9 mouse cellular contexts compared by ENCODE assay signal in genomic region chr11:104233101-104233500, GRCm38 (mm10). TPM values are rescaled to one million over a fixed set of nuclear protein-coding genes. Genes with fewer than 3 reads are reported as not detected.
DNase-seq lines count a peak whose midpoint lies in the region; ATAC-seq and TF ChIP-seq lines count a peak whose summit lies in the region.
"Had no signal": no experiment of that assay in that cellular context is flagged by ENCODE, and none has a peak within 500 bp of the region (broad histone marks: within the 10 kb centered on the region; RNA-seq: fewer than 3 reads in every experiment).

No protein-coding gene starts in this region.

- peaks cover 42% of the 10 kb centered on the region for H3K4me1 ChIP-seq in embryonic facial prominence, embryonic 13.5 days
- no peaks in the 10 kb centered on the region; the same call in 1 of the 2 replicates for H3K4me1 ChIP-seq in intestine, embryonic 14.5 days (replicated peaks; ENCODE audit: control insufficient read depth, insufficient read depth, low read length)
- peaks cover 36% of the 10 kb centered on the region for H3K4me1 ChIP-seq in olfactory bulb, adult 2 months (ENCODE audit: control insufficient read depth, insufficient read depth, low read length)

- H3K27me3 ChIP-seq in embryonic facial prominence, embryonic 13.5 days: peaks cover 66% of the 10 kb centered on the region
- H3K27me3 ChIP-seq in intestine, embryonic 14.5 days (replicated peaks; ENCODE audit: control insufficient read depth, insufficient read depth, low read length): peaks cover 55% of the 10 kb centered on the region

- no peak for TF ChIP-seq CTCF in layer of hippocampus, adult 2 months (conservative IDR thresholded peaks at IDR 0.05)
- TF ChIP-seq CTCF in olfactory bulb, adult 2 months (IDR thresholded peaks at IDR 0.05; ENCODE audit: insufficient read depth, low read depth, low read length): no peak

- no peaks in the 10 kb centered on the region for H3K36me3 ChIP-seq in embryonic facial prominence, embryonic 13.5 days
- no peaks in the 10 kb centered on the region for H3K36me3 ChIP-seq in intestine, embryonic 14.5 days (ENCODE audit: control insufficient read depth, insufficient read depth, low read length)

- DNase-seq in layer of hippocampus, adult 2 months (ENCODE audit: low spot score in 2 of 2): no peak
- DNase-seq in layer of hippocampus, postnatal 10 days (ENCODE audit: low spot score in 2 of 2): no peak
- DNase-seq in intestine, embryonic 14.5 days (ENCODE audit: low spot score): no peak
- DNase-seq in thymus, postnatal 25 days: no peak
- no peak for DNase-seq in frontal cortex, postnatal 10 days (ENCODE audit: low spot score in 2 of 2)
- DNase-seq in left cerebral cortex, postnatal 36 days (ENCODE audit: low spot score in 2 of 2): no peak

- H3K27ac ChIP-seq in layer of hippocampus, adult 2 months: peak overlapping the region; percentile 99
- H3K27ac ChIP-seq in embryonic facial prominence, embryonic 13.5 days: no peak overlapping the region
- H3K27ac ChIP-seq in intestine, embryonic 14.5 days (ENCODE audit: low read depth): no peak overlapping the region
- H3K27ac ChIP-seq in olfactory bulb, adult 2 months (ENCODE audit: insufficient read depth, low read depth, low read length): peak overlapping the region; percentile 93; the same call in 1 of the 2 replicates

- TF ChIP-seq POLR2A in olfactory bulb, adult 2 months (IDR thresholded peaks at IDR 0.05; ENCODE audit: insufficient read depth, low read depth, low read length): no peak

- intact Hi-C loops in left cerebral cortex, postnatal 36 days (cut with DNase I): loop anchor here (2.0 to 10.0 kb wide), 3 partner anchors 16 to 212 kb away; no protein-coding TSS in a partner anchor

- no peak for ATAC-seq in embryonic facial prominence, embryonic 13.5 days (ENCODE audit: insufficient number of reproducible peaks, insufficient read depth, low FRiP score, low TSS enrichment, low read depth)
- ATAC-seq in intestine, embryonic 14.5 days (replicated peaks; ENCODE audit: low FRiP score, low TSS enrichment, low read depth): no peak

- 3% methylated on average over 10 of the region's 10 CpGs for WGBS in embryonic facial prominence, embryonic 13.5 days
- WGBS in intestine, embryonic 14.5 days: 0% methylated on average over 10 of the region's 10 CpGs
- WGBS in olfactory bulb, adult 2 months: 2% methylated on average over 10 of the region's 10 CpGs

- H3K4me2 ChIP-seq in embryonic facial prominence, embryonic 13.5 days: peak overlapping the region; percentile 100
- peak overlapping the region; percentile 97; the same call in 1 of the 2 replicates for H3K4me2 ChIP-seq in intestine, embryonic 14.5 days (ENCODE audit: low read length)

- peak overlapping the region; percentile 92 for H3K4me3 ChIP-seq in layer of hippocampus, adult 2 months
- H3K4me3 ChIP-seq in embryonic facial prominence, embryonic 13.5 days: peak overlapping the region; percentile 61
- H3K4me3 ChIP-seq in intestine, embryonic 14.5 days (ENCODE audit: low read depth, low read length): peak overlapping the region; percentile 59; the same call in 1 of the 2 replicates
- H3K4me3 ChIP-seq in olfactory bulb, adult 2 months (ENCODE audit: insufficient read depth, low read depth, low read length): peak overlapping the region; percentile 93

- H3K9me3 ChIP-seq in embryonic facial prominence, embryonic 13.5 days: no peaks in the 10 kb centered on the region
- no peaks in the 10 kb centered on the region for H3K9me3 ChIP-seq in intestine, embryonic 14.5 days (ENCODE audit: control insufficient read depth, low read length)

- no peak overlapping the region for H3K9ac ChIP-seq in embryonic facial prominence, embryonic 13.5 days
- H3K9ac ChIP-seq in intestine, embryonic 14.5 days (ENCODE audit: low read length): no peak overlapping the region

RNA-seq across cellular contexts. Expression of gene Mapt, which starts 1.9 kb away (rescaled TPM):
- 100 to 1,000 TPM; 312 to 318 TPM for total RNA-seq in layer of hippocampus, adult 2 months (2021)
- 100 to 1,000 TPM; 506 to 549 TPM for total RNA-seq in layer of hippocampus, postnatal 10 days (2021)
- polyA plus RNA-seq in embryonic facial prominence, embryonic 13.5 days (2015; fragmentation: Nextera tagmentation; extraction: Ambion mirVana): 9.7 and 10.5 TPM in 2 replicates
- 16.8 and 18.9 TPM in 2 replicates for polyA plus RNA-seq in intestine, embryonic 14.5 days (2014; fragmentation: Nextera tagmentation; extraction: Ambion mirVana)
- polyA plus RNA-seq in olfactory bulb, adult 2 months (2012; ENCODE audit: insufficient read depth, insufficient read length, low replicate concordance, missing spikeins): 637 TPM in 1 of 2 replicates, not detected in the other
- total RNA-seq in left cerebral cortex, postnatal 36 days (2021): 100 to 1,000 TPM; 349 to 367 TPM

RNA-seq across cellular contexts. Expression of gene Sppl2c, which starts 47.0 kb away (rescaled TPM):
- not detected for total RNA-seq in layer of hippocampus, adult 2 months (2021)
- total RNA-seq in layer of hippocampus, postnatal 10 days (2021): not detected
- polyA plus RNA-seq in embryonic facial prominence, embryonic 13.5 days (2015; fragmentation: Nextera tagmentation; extraction: Ambion mirVana): not detected in 2 replicates
- polyA plus RNA-seq in intestine, embryonic 14.5 days (2014; fragmentation: Nextera tagmentation; extraction: Ambion mirVana): not detected in 2 replicates
- polyA plus RNA-seq in olfactory bulb, adult 2 months (2012; ENCODE audit: insufficient read depth, insufficient read length, low replicate concordance, missing spikeins): not detected in 2 replicates
- total RNA-seq in left cerebral cortex, postnatal 36 days (2021): not detected
- total RNA-seq: left cerebral cortex, adult 18-20 months had no signal

Comparison
In these comparisons a context has a peak if more than half of its experiments do, and no peak if none do; other contexts are left out.
1. H3K27ac ChIP-seq: peak in layer of hippocampus, adult 2 months (single experiment) and olfactory bulb, adult 2 months (single experiment); none in embryonic facial prominence, embryonic 13.5 days (single experiment) and intestine, embryonic 14.5 days (single experiment).
2. Peak in every context shown above with its lines, with median percentiles within 50 percentile points of each other: H3K4me3 ChIP-seq.